Mouse (Mus musculus) embryonic facial prominence, embryonic 15.5 days (tissue): ENCODE measurements around the gene Nos3. TPM values are rescaled to one million over a fixed set of nuclear protein-coding genes. Genes with fewer than 3 reads are reported as not detected.
A peak's percentile ranks its signal among the peaks of the same experiment; 100 is the strongest.

Experiments
- ATAC-seq: fragments of 200-750 bp; cut with Nextera tagmentation; 2 replicates; pipeline ENCODE4 v1.8.0; 2017; ENCODE audit warnings: low read depth, moderate TSS enrichment; ENCODE audit not compliant: insufficient number of reproducible peaks, low FRiP score, low TSS enrichment
- H3K27ac ChIP-seq: fragments of 300-500 bp; sonication (generic); replicated peaks from 2 replicates; pipeline ENCODE4 v1.5.1; 2015; ENCODE audit warnings: mild to moderate bottlenecking, inconsistent platforms
- H3K27me3 ChIP-seq: fragments of 300-500 bp; sonication (generic); 2 replicates; pipeline ENCODE4 v1.6.1; 2015; ENCODE audit warnings: inconsistent platforms
- H3K36me3 ChIP-seq: fragments of 300-500 bp; sonication (generic); 2 replicates; pipeline ENCODE4 v1.6.1; 2015; ENCODE audit warnings: mild to moderate bottlenecking, inconsistent platforms
- H3K4me1 ChIP-seq: fragments of 300-500 bp; sonication (generic); 2 replicates; pipeline ENCODE4 v1.6.1; 2015; ENCODE audit warnings: inconsistent platforms
- H3K4me2 ChIP-seq: fragments of 300-500 bp; sonication (generic); replicated peaks from 2 replicates; pipeline ENCODE4 v1.6.1; 2015; ENCODE audit warnings: mild to moderate bottlenecking, inconsistent platforms
- H3K4me3 ChIP-seq: fragments of 300-500 bp; sonication (generic); replicated peaks from 2 replicates; pipeline ENCODE4 v1.5.1; 2015; ENCODE audit warnings: mild to moderate bottlenecking, inconsistent platforms
- H3K9ac ChIP-seq: fragments of 300-500 bp; sonication (generic); 2 replicates; pipeline ENCODE4 v1.6.1; 2015; ENCODE audit warnings: inconsistent platforms
- H3K9me3 ChIP-seq: fragments of 300-500 bp; sonication (generic); replicated peaks from 2 replicates; pipeline ENCODE4 v1.6.1; 2016; ENCODE audit warnings: inconsistent platforms
- WGBS: fragments of 180-500 bp; shearing (Covaris S2); methylation state at CpG from one replicate; pipeline ENCODE4 v1.1.7; 2015; 5-methylcytosine and 5-hydroxymethylcytosine counted together
- polyA plus RNA-seq: library from polyadenylated mRNA; unstranded; fragments of >200 nt; fragmentation: Nextera tagmentation; extraction: Ambion mirVana; gene quantifications from 2 replicates; pipeline ENCODE4 v1.2.1, GENCODE M21; 2015

Nos3 gene
- polyA plus RNA-seq, 1 experiment from 2014 or later: 6.5 TPM

GRCm38 (mm10) chr5:24400911-24401605 lies 36.4 kb downstream of the Nos3 start:
- no peaks in the 10 kb centered on the region for H3K27me3 ChIP-seq
- no peak overlapping the region for H3K4me3 ChIP-seq
- no peak overlapping the region for H3K9ac ChIP-seq
- WGBS: 90% methylated on average over 5 of the region's 5 CpGs
- H3K4me2 ChIP-seq: no peak overlapping the region
- H3K4me1 ChIP-seq: no peaks in the 10 kb centered on the region
- ATAC-seq: no peak
- H3K27ac ChIP-seq: no peak overlapping the region
- H3K9me3 ChIP-seq: no peaks in the 10 kb centered on the region
- H3K36me3 ChIP-seq: peaks cover 48% of the 10 kb centered on the region

GRCm38 (mm10) chr5:24401969-24402368 lies 37.4 kb downstream of the Nos3 start:
- Histone ChIP-seq H3K4me2 (no peak overlapping the region), H3K4me3 (no peak overlapping the region), H3K9me3 (no peaks in the 10 kb centered on the region), H3K27ac (no peak overlapping the region), H3K36me3 (peaks cover 56% of the 10 kb centered on the region), H3K27me3 (no peaks in the 10 kb centered on the region), H3K9ac (no peak overlapping the region), H3K4me1 (no peaks in the 10 kb centered on the region)
- 83% methylated on average over 9 of the region's 9 CpGs for WGBS
- ATAC-seq: no peak

- H3K4me3 ChIP-seq: no peak overlapping the region
- no peaks in the 10 kb centered on the region for H3K4me1 ChIP-seq
- H3K4me2 ChIP-seq: no peak overlapping the region
- no peak overlapping the region for H3K9ac ChIP-seq
- H3K9me3 ChIP-seq: no peaks in the 10 kb centered on the region
- no peaks in the 10 kb centered on the region for H3K27me3 ChIP-seq
- WGBS: 72% methylated on average over 6 of the region's 6 CpGs
- no peak for ATAC-seq
- H3K27ac ChIP-seq: no peak overlapping the region
- H3K36me3 ChIP-seq: peaks cover 67% of the 10 kb centered on the region
Observed at GRCm38 (mm10) chr5:24404594-24405360, 40.2 kb downstream of the Nos3 start.

GRCm38 (mm10) chr5:24405389-24405876 lies 40.8 kb downstream of the Nos3 start:
- no peak overlapping the region for H3K4me2 ChIP-seq
- no peaks in the 10 kb centered on the region for H3K9me3 ChIP-seq
- no peak for ATAC-seq
- H3K4me1 ChIP-seq: no peaks in the 10 kb centered on the region
- peaks cover 65% of the 10 kb centered on the region for H3K36me3 ChIP-seq
- no peak overlapping the region for H3K4me3 ChIP-seq
- no peaks in the 10 kb centered on the region for H3K27me3 ChIP-seq
- 75% methylated on average over 3 of the region's 3 CpGs for WGBS
- no peak overlapping the region for H3K27ac ChIP-seq
- no peak overlapping the region for H3K9ac ChIP-seq

- H3K27me3 ChIP-seq: no peaks in the 10 kb centered on the region
- H3K4me2 ChIP-seq: no peak overlapping the region
- 92% methylated on average over 13 of the region's 13 CpGs for WGBS
- H3K4me3 ChIP-seq: no peak overlapping the region
- no peak for ATAC-seq
- H3K9me3 ChIP-seq: no peaks in the 10 kb centered on the region
- peaks cover 34% of the 10 kb centered on the region for H3K36me3 ChIP-seq
- H3K27ac ChIP-seq: no peak overlapping the region
- peaks cover 12% of the 10 kb centered on the region for H3K4me1 ChIP-seq
- H3K9ac ChIP-seq: no peak overlapping the region
Observed at GRCm38 (mm10) chr5:24408651-24409050, 44.0 kb downstream of the Nos3 start.

- H3K9me3 ChIP-seq: no peaks in the 10 kb centered on the region
- H3K36me3 ChIP-seq: peaks cover 28% of the 10 kb centered on the region
- no peak overlapping the region for H3K4me3 ChIP-seq
- peaks cover 16% of the 10 kb centered on the region for H3K4me1 ChIP-seq
- H3K9ac ChIP-seq: no peak overlapping the region
- no peak for ATAC-seq
- 82% methylated on average over 2 of the region's 2 CpGs for WGBS
- H3K27me3 ChIP-seq: no peaks in the 10 kb centered on the region
- H3K27ac ChIP-seq: no peak overlapping the region
- H3K4me2 ChIP-seq: no peak overlapping the region
Observed at GRCm38 (mm10) chr5:24409466-24409865, 44.9 kb downstream of the Nos3 start.

- H3K9ac ChIP-seq: no peak overlapping the region
- no peak for ATAC-seq
- no peak overlapping the region for H3K27ac ChIP-seq
- peaks cover 10% of the 10 kb centered on the region; the same call in 1 of the 2 replicates for H3K36me3 ChIP-seq
- H3K27me3 ChIP-seq: no peaks in the 10 kb centered on the region
- H3K4me3 ChIP-seq: no peak overlapping the region
- no peaks in the 10 kb centered on the region for H3K9me3 ChIP-seq
- 81% methylated on average over 2 of the region's 2 CpGs for WGBS
- no peak overlapping the region for H3K4me2 ChIP-seq
- peaks cover 28% of the 10 kb centered on the region for H3K4me1 ChIP-seq
Observed at GRCm38 (mm10) chr5:24412063-24412462, 47.5 kb downstream of the Nos3 start.

- 18% methylated on average over 11 of the region's 11 CpGs for WGBS
- no peak for ATAC-seq
- no peak within 1 kb of the TSS for H3K27ac ChIP-seq
- 0 out of 2 replicates have a peak, but pooled peaks cover 3% of the 10 kb centered on the region for H3K36me3 ChIP-seq
- no peaks in the 10 kb centered on the region for H3K27me3 ChIP-seq
- peaks cover 28% of the 10 kb centered on the region for H3K4me1 ChIP-seq
- no peaks in the 10 kb centered on the region for H3K9me3 ChIP-seq
- H3K4me2 ChIP-seq: no peak within 1 kb of the TSS
- H3K9ac ChIP-seq: no peak within 1 kb of the TSS
- H3K4me3 ChIP-seq: no peak within 1 kb of the TSS
Observed at GRCm38 (mm10) chr5:24413042-24413693, 48.6 kb downstream of the Nos3 start, which contains the start of gene Asic3. TSS of gene Asic3 (plus strand) at chr5:24413392.

- H3K4me3 ChIP-seq: no peak overlapping the region
- H3K27me3 ChIP-seq: no peaks in the 10 kb centered on the region
- H3K9ac ChIP-seq: no peak overlapping the region
- no peak overlapping the region for H3K4me2 ChIP-seq
- H3K9me3 ChIP-seq: no peaks in the 10 kb centered on the region
- no peak for ATAC-seq
- H3K27ac ChIP-seq: no peak overlapping the region
- 73% methylated on average over 13 of the region's 13 CpGs for WGBS
- peaks cover 28% of the 10 kb centered on the region for H3K4me1 ChIP-seq
- H3K36me3 ChIP-seq: peaks cover 1% of the 10 kb centered on the region
Observed at GRCm38 (mm10) chr5:24413938-24414337, 49.3 kb downstream of the Nos3 start.

- Histone ChIP-seq H3K27ac (no peak overlapping the region), H3K27me3 (no peaks in the 10 kb centered on the region), H3K4me2 (peak overlapping the region; percentile 28), H3K9me3 (no peaks in the 10 kb centered on the region), H3K4me3 (no peak overlapping the region), H3K36me3 (peaks cover 25% of the 10 kb centered on the region), H3K9ac (no peak overlapping the region), H3K4me1 (peaks cover 28% of the 10 kb centered on the region)
- peak; percentile 8; the same call in 1 of the 2 replicates for ATAC-seq
- WGBS: 3% methylated on average over 21 of the region's 21 CpGs
Observed at GRCm38 (mm10) chr5:24416222-24416736, 51.7 kb downstream of the Nos3 start.

- no peak overlapping the region for H3K4me2 ChIP-seq
- peaks cover 25% of the 10 kb centered on the region for H3K36me3 ChIP-seq
- no peak overlapping the region for H3K9ac ChIP-seq
- H3K9me3 ChIP-seq: no peaks in the 10 kb centered on the region
- no peak overlapping the region for H3K27ac ChIP-seq
- ATAC-seq: no peak
- WGBS: 75% methylated on average over 10 of the region's 10 CpGs
- no peak overlapping the region for H3K4me3 ChIP-seq
- H3K4me1 ChIP-seq: peaks cover 32% of the 10 kb centered on the region
- no peaks in the 10 kb centered on the region for H3K27me3 ChIP-seq
Observed at GRCm38 (mm10) chr5:24417587-24417986, 53.0 kb downstream of the Nos3 start.
